In the genomic region with DNA sequence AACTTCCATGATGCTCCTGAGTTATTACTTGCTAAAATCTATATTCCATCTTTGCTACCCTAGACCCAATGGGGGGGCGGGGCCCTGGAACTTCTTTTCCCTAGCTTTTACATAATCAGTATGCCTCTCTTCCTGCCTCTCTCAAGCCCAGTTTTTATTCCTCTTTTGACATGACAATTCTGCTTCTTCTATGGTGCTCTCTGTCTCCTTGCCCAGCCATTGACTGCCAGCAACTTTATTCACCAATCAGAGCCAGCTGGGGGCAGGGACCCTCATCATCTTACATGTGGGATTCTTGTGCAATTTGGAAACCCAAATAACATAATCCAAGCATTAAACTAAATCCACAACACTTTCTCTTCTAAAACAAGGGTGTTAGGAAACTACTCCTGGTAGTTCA, we compare ENCODE assay signal across 36 mouse cellular contexts.
"Had no signal": no experiment of that assay in that cellular context is flagged by ENCODE, and none has a peak within 500 bp of the region (broad histone marks: within the 10 kb centered on the region; RNA-seq: fewer than 3 reads in every experiment).

No protein-coding gene starts in this region.

- H3K4me3 ChIP-seq: heart, embryonic 10.5 days; heart, embryonic 12.5 days; heart, embryonic 13.5 days; heart, embryonic 15.5 days; hindbrain, embryonic 10.5 days; hindbrain, embryonic 12.5 days; hindbrain, embryonic 13.5 days; hindbrain, embryonic 15.5 days; intestine, embryonic 15.5 days; kidney, embryonic 15.5 days; layer of hippocampus, adult 2 months; left cerebral cortex, adult 2 months had no signal

- DNase-seq: heart, postnatal 10 days; heart, postnatal 14 days; heart, postnatal 36 days; heart, postnatal 4 days; kidney, adult 11 months; kidney, adult 18-20 months; kidney, adult 2 months; kidney, adult 8-10 months; kidney, adult 9 months; kidney, postnatal 10 days; kidney, postnatal 14 days; kidney, postnatal 25 days; kidney, postnatal 36 days; kidney, postnatal 4 days; layer of hippocampus, adult 9-11 months; layer of hippocampus, postnatal 36 days had no signal

- H3K9ac ChIP-seq: heart, embryonic 12.5 days; heart, embryonic 13.5 days; heart, embryonic 15.5 days; hindbrain, embryonic 12.5 days; hindbrain, embryonic 13.5 days; hindbrain, embryonic 14.5 days; hindbrain, embryonic 15.5 days; intestine, embryonic 15.5 days; kidney, embryonic 15.5 days had no signal

- H3K4me2 ChIP-seq: heart, embryonic 11.5 days; heart, embryonic 12.5 days; heart, embryonic 13.5 days; heart, embryonic 15.5 days; hindbrain, embryonic 12.5 days; hindbrain, embryonic 13.5 days; hindbrain, embryonic 14.5 days; hindbrain, embryonic 15.5 days; intestine, embryonic 15.5 days; kidney, embryonic 15.5 days had no signal

- H3K4me1 ChIP-seq: heart, embryonic 10.5 days; heart, embryonic 12.5 days; heart, embryonic 13.5 days; heart, embryonic 15.5 days; hindbrain, embryonic 10.5 days; hindbrain, embryonic 12.5 days; hindbrain, embryonic 13.5 days; hindbrain, embryonic 15.5 days; intestine, embryonic 15.5 days; kidney, embryonic 15.5 days had no signal

- H3K9me3 ChIP-seq: heart, embryonic 10.5 days; heart, embryonic 12.5 days; heart, embryonic 13.5 days; heart, embryonic 15.5 days; hindbrain, embryonic 10.5 days; hindbrain, embryonic 12.5 days; hindbrain, embryonic 13.5 days; hindbrain, embryonic 15.5 days; intestine, embryonic 15.5 days; kidney, embryonic 15.5 days had no signal

- ATAC-seq: hindbrain, embryonic 16.5 days; hindbrain, postnatal 0 days; inflammation-experienced regulatory T-cells, adult 6 months; intestine, embryonic 15.5 days; intestine, embryonic 16.5 days; intestine, postnatal 0 days had no signal

- H3K27ac ChIP-seq: heart, embryonic 10.5 days; heart, embryonic 13.5 days; heart, embryonic 15.5 days; hindbrain, embryonic 10.5 days; hindbrain, embryonic 12.5 days; hindbrain, embryonic 13.5 days; hindbrain, embryonic 14.5 days; hindbrain, embryonic 15.5 days; hindbrain, postnatal 0 days; intestine, embryonic 15.5 days; kidney, embryonic 15.5 days; kidney, postnatal 0 days; layer of hippocampus, adult 2 months; left cerebral cortex, adult 2 months had no signal

- H3K36me3 ChIP-seq: heart, embryonic 10.5 days; heart, embryonic 12.5 days; heart, embryonic 13.5 days; heart, embryonic 15.5 days; hindbrain, embryonic 10.5 days; hindbrain, embryonic 12.5 days; hindbrain, embryonic 13.5 days; hindbrain, embryonic 15.5 days; intestine, embryonic 15.5 days; kidney, embryonic 15.5 days had no signal

- H3K27me3 ChIP-seq: heart, embryonic 12.5 days; heart, embryonic 13.5 days; heart, embryonic 15.5 days; hindbrain, embryonic 12.5 days; hindbrain, embryonic 13.5 days; hindbrain, embryonic 15.5 days; intestine, embryonic 15.5 days; kidney, embryonic 15.5 days had no signal
